Mouse (Mus musculus) heart, embryonic 10.5 days (tissue): ENCODE measurements around the gene Zbtb39. TPM values are rescaled to one million over a fixed set of nuclear protein-coding genes. Genes with fewer than 3 reads are reported as not detected.

Source experiments
- DNase-seq: peaks from one replicate; pipeline ENCODE4 v3.0.0-alpha.2; 2017; ENCODE audit warnings: low spot score
- H3K27ac ChIP-seq: fragments of 300-500 bp; sonication (generic); 2 replicates; pipeline ENCODE4 v1.5.1; 2016; ENCODE audit warnings: mild to moderate bottlenecking
- H3K27me3 ChIP-seq: fragments of 300-500 bp; sonication (generic); 2 replicates; pipeline ENCODE4 v1.6.1; 2016; ENCODE audit warnings: mild to moderate bottlenecking; ENCODE audit not compliant: poor library complexity, insufficient read depth, severe bottlenecking
- H3K36me3 ChIP-seq: fragments of 300-500 bp; sonication (generic); 2 replicates; pipeline ENCODE4 v1.6.1; 2016; ENCODE audit warnings: mild to moderate bottlenecking, moderate library complexity
- H3K4me1 ChIP-seq: fragments of 300-500 bp; sonication (generic); 2 replicates; pipeline ENCODE4 v1.6.1; 2016; ENCODE audit warnings: mild to moderate bottlenecking
- H3K4me3 ChIP-seq: fragments of 300-500 bp; sonication (generic); 2 replicates; pipeline ENCODE4 v1.5.1; 2016; ENCODE audit warnings: mild to moderate bottlenecking, moderate library complexity
- H3K9me3 ChIP-seq: fragments of 300-500 bp; sonication (generic); 2 replicates; pipeline ENCODE4 v1.6.1; 2016; ENCODE audit warnings: mild to moderate bottlenecking, moderate library complexity
- WGBS: fragments of 180-500 bp; shearing (Covaris S2); methylation state at CpG from one replicate; pipeline ENCODE4 v1.1.7; 2016; 5-methylcytosine and 5-hydroxymethylcytosine counted together
- polyA plus RNA-seq: library from polyadenylated mRNA; unstranded; fragments of >200 nt; fragmentation: Nextera tagmentation; extraction: Ambion mirVana; gene quantifications from 2 replicates; pipeline ENCODE4 v1.2.1, GENCODE M21; 2016

The Zbtb39 gene
- polyA plus RNA-seq, 1 experiment from 2014 or later, result 4.9 TPM

GRCm38 (mm10) chr10:127721671-127722418, 17.5 kb upstream of the Zbtb39 start:
- Histone ChIP-seq H3K27me3 (peaks cover 69% of the 10 kb centered on the region), H3K4me3 (peak overlapping the region; percentile 41), H3K36me3 (no peaks in the 10 kb centered on the region), H3K9me3 (no peaks in the 10 kb centered on the region), H3K4me1 (peaks cover 59% of the 10 kb centered on the region), H3K27ac (peak overlapping the region; percentile 52)
- no peak for DNase-seq
- 12% methylated on average over 20 of the region's 20 CpGs for WGBS

GRCm38 (mm10) chr10:127724178-127724577, 15.2 kb upstream of the Zbtb39 start, which contains the start of gene Tac2:
Tac2 (plus strand) TSS chr10:127724478.
- no peak within 1 kb of the TSS for H3K4me3 ChIP-seq
- DNase-seq, result no peak
- WGBS, result 72% methylated on average over 3 of the region's 3 CpGs
- peaks cover 74% of the 10 kb centered on the region for H3K27me3 ChIP-seq
- H3K27ac ChIP-seq, result no peak within 1 kb of the TSS
- H3K4me1 ChIP-seq, result peaks cover 47% of the 10 kb centered on the region
- no peaks in the 10 kb centered on the region for H3K9me3 ChIP-seq
- H3K36me3 ChIP-seq, result no peaks in the 10 kb centered on the region

GRCm38 (mm10) chr10:127725136-127725535, 14.2 kb upstream of the Zbtb39 start:
- Histone ChIP-seq H3K27me3 (peaks cover 64% of the 10 kb centered on the region), H3K9me3 (no peaks in the 10 kb centered on the region), H3K36me3 (no peaks in the 10 kb centered on the region), H3K4me3 (no peak overlapping the region), H3K27ac (no peak overlapping the region), H3K4me1 (peaks cover 41% of the 10 kb centered on the region)
- WGBS, result 57% methylated on average over 4 of the region's 4 CpGs
- no peak for DNase-seq

GRCm38 (mm10) chr10:127728437-127728836, 10.9 kb upstream of the Zbtb39 start:
- no peaks in the 10 kb centered on the region for H3K36me3 ChIP-seq
- 79% methylated on average over 8 of the region's 8 CpGs for WGBS
- no peaks in the 10 kb centered on the region for H3K9me3 ChIP-seq
- no peak for DNase-seq
- no peak overlapping the region for H3K4me3 ChIP-seq
- peaks cover 32% of the 10 kb centered on the region for H3K27me3 ChIP-seq
- peaks cover 14% of the 10 kb centered on the region; the same call in 1 of the 2 replicates for H3K4me1 ChIP-seq
- no peak overlapping the region for H3K27ac ChIP-seq

GRCm38 (mm10) chr10:127730285-127730932, 8.9 kb upstream of the Zbtb39 start:
- DNase-seq, result no peak
- Histone ChIP-seq H3K27me3 (peaks cover 24% of the 10 kb centered on the region), H3K4me3 (no peak overlapping the region), H3K9me3 (no peaks in the 10 kb centered on the region), H3K27ac (no peak overlapping the region), H3K4me1 (peaks cover 8% of the 10 kb centered on the region), H3K36me3 (no peaks in the 10 kb centered on the region)
- WGBS, result 67% methylated on average over 11 of the region's 11 CpGs

GRCm38 (mm10) chr10:127730933-127731310, 8.4 kb upstream of the Zbtb39 start:
- Histone ChIP-seq H3K9me3 (no peaks in the 10 kb centered on the region), H3K4me3 (no peak overlapping the region), H3K4me1 (peaks cover 8% of the 10 kb centered on the region), H3K27ac (no peak overlapping the region), H3K27me3 (peaks cover 20% of the 10 kb centered on the region), H3K36me3 (no peaks in the 10 kb centered on the region)
- 63% methylated on average over 9 of the region's 9 CpGs for WGBS
- no peak for DNase-seq

- H3K27ac ChIP-seq, result no peak overlapping the region
Measured at GRCm38 (mm10) chr10:127731397-127731796, 7.9 kb upstream of the Zbtb39 start.

GRCm38 (mm10) chr10:127734434-127734833, 4.9 kb upstream of the Zbtb39 start:
- no peaks in the 10 kb centered on the region for H3K27me3 ChIP-seq
- 37% methylated on average over 5 of the region's 5 CpGs for WGBS
- no peak overlapping the region for H3K27ac ChIP-seq
- H3K36me3 ChIP-seq, result no peaks in the 10 kb centered on the region
- no peaks in the 10 kb centered on the region for H3K9me3 ChIP-seq
- H3K4me3 ChIP-seq, result no peak overlapping the region
- DNase-seq, result no peak
- H3K4me1 ChIP-seq, result peaks cover 14% of the 10 kb centered on the region

More at GRCm38 (mm10) chr10:127731397-127731796, 7.9 kb upstream of the Zbtb39 start:
- 39% methylated on average over 5 of the region's 5 CpGs for WGBS
- DNase-seq, result no peak
- Histone ChIP-seq H3K4me1 (peaks cover 8% of the 10 kb centered on the region), H3K27me3 (peaks cover 18% of the 10 kb centered on the region), H3K36me3 (no peaks in the 10 kb centered on the region), H3K4me3 (no peak overlapping the region), H3K9me3 (no peaks in the 10 kb centered on the region)

GRCm38 (mm10) chr10:127736266-127736665, 3.1 kb upstream of the Zbtb39 start:
- H3K9me3 ChIP-seq, result no peaks in the 10 kb centered on the region
- H3K4me1 ChIP-seq, result peaks cover 30% of the 10 kb centered on the region
- no peak for DNase-seq
- peaks cover under 1% of the 10 kb centered on the region; the same call in 1 of the 2 replicates for H3K36me3 ChIP-seq
- no peaks in the 10 kb centered on the region for H3K27me3 ChIP-seq
- no peak overlapping the region for H3K4me3 ChIP-seq
- WGBS, result 68% methylated on average over 2 of the region's 2 CpGs
- no peak overlapping the region for H3K27ac ChIP-seq

- Histone ChIP-seq H3K36me3 (peaks cover 7% of the 10 kb centered on the region), H3K4me3 (no peak overlapping the region), H3K27me3 (no peaks in the 10 kb centered on the region), H3K4me1 (peaks cover 30% of the 10 kb centered on the region), H3K27ac (no peak overlapping the region), H3K9me3 (no peaks in the 10 kb centered on the region)
- WGBS, result 50% methylated on average over 4 of the region's 4 CpGs
- DNase-seq, result no peak
Measured at GRCm38 (mm10) chr10:127736916-127737315, 2.4 kb upstream of the Zbtb39 start.

GRCm38 (mm10) chr10:127737552-127737951, 1.8 kb upstream of the Zbtb39 start:
- peaks cover 13% of the 10 kb centered on the region for H3K36me3 ChIP-seq
- H3K4me1 ChIP-seq, result peaks cover 30% of the 10 kb centered on the region
- no peak for DNase-seq
- H3K4me3 ChIP-seq, result no peak overlapping the region
- 14% methylated on average over 2 of the region's 2 CpGs for WGBS
- H3K27me3 ChIP-seq, result no peaks in the 10 kb centered on the region
- no peaks in the 10 kb centered on the region for H3K9me3 ChIP-seq
- no peak overlapping the region for H3K27ac ChIP-seq

GRCm38 (mm10) chr10:127738151-127738882, 1.0 kb upstream of the Zbtb39 start:
- no peaks in the 10 kb centered on the region for H3K9me3 ChIP-seq
- no peak for DNase-seq
- H3K27me3 ChIP-seq, result no peaks in the 10 kb centered on the region
- H3K36me3 ChIP-seq, result peaks cover 21% of the 10 kb centered on the region
- peak overlapping the region; percentile 99; the same call in 1 of the 2 replicates for H3K4me3 ChIP-seq
- H3K27ac ChIP-seq, result peak overlapping the region; percentile 70; the same call in 1 of the 2 replicates
- WGBS, result 39% methylated on average over 13 of the region's 13 CpGs
- peaks cover 30% of the 10 kb centered on the region for H3K4me1 ChIP-seq
